Mouse (Mus musculus): ENCODE measurements around the gene Mdga2. TPM values are rescaled to one million over a fixed set of nuclear protein-coding genes. Genes with fewer than 3 reads are reported as not detected.

Mdga2 gene
- polyA plus RNA-seq, 1 experiment from 2014 or later: 0.13 TPM

DNA sequence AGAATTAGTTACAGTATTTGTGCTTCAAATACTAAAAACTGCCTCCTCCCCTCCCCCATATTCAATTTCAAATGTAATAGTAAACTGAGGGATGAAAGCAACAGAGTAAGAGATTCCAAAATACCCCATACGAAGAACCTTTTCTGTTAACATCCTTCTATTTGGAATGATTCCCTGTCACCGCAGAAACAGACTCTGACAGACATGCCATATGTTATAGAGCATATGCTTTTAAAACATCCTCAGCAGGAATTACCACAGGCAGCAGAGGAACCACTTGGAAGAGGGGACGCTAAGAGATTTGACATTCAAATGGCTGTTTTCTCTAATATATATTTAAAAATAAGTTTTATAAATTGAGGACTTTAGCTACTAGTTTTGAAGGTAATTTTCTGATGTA is 333.1 kb downstream of the Mdga2 start:
- H3K9me3 ChIP-seq (replicated peaks): no peaks in the 10 kb centered on the region
- H3K9ac ChIP-seq: no peak overlapping the region
- no peaks in the 10 kb centered on the region for H3K36me3 ChIP-seq
- no peaks in the 10 kb centered on the region for H3K4me1 ChIP-seq (replicated peaks)
- no peak overlapping the region for H3K27ac ChIP-seq (ENCODE audit: poor library complexity, severe bottlenecking)
- no peaks in the 10 kb centered on the region for H3K27me3 ChIP-seq (replicated peaks)
- H3K4me3 ChIP-seq: no peak overlapping the region
- no peak overlapping the region for H3K4me2 ChIP-seq
- WGBS: 79% methylated on average over 3 of the region's 3 CpGs
- no peak for ATAC-seq (ENCODE audit: insufficient number of reproducible peaks, low FRiP score)

DNA sequence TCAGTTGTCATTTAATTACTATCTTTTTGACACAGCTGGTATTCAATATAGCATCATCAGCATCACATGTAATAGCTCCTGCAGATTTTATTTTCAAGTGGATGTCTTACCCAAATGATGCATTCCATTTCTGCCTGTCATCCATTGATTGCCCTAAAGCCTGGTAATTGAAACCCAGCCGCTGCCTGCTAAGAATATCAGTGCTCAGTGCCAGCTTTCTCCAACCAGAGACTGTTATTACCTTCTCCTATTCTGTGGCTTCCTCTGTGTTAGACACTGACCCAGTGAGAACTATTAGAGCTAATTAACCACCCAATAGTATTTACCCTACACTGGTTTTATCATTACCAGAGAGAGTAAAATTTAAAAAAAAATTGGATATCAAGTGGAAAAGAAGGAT is 333.7 kb downstream of the Mdga2 start:
- Histone ChIP-seq H3K36me3 (no peaks in the 10 kb centered on the region), H3K4me2 (no peak overlapping the region), H3K4me1 (replicated peaks) (no peaks in the 10 kb centered on the region), H3K9ac (no peak overlapping the region), H3K4me3 (no peak overlapping the region), H3K27me3 (replicated peaks) (no peaks in the 10 kb centered on the region), H3K27ac (ENCODE audit: poor library complexity, severe bottlenecking) (no peak overlapping the region), H3K9me3 (replicated peaks) (no peaks in the 10 kb centered on the region)
- WGBS: 76% methylated on average over 1 of the region's 1 CpGs
- ATAC-seq (ENCODE audit: insufficient number of reproducible peaks, low FRiP score): no peak

DNA sequence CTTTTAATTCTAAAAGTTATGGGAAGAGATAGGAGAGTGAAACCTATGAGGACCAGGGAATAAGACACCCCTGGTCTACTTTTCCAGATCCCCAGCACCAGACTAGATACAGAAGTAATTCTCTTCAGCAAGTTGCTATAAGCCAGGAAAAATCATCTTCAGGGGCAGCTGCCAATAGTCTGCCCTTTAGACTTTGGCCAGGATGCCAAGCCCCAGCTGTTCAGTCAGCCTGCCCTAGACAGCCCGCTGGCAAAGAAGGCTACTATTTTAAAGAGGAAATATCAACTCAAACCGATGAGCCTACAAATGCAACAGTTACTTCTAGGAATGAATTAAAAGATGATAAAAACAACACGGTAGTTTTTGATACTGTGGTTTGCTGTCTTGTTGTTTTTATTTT is 356.1 kb downstream of the Mdga2 start:
- Histone ChIP-seq H3K4me2 (no peak overlapping the region), H3K4me3 (no peak overlapping the region), H3K4me1 (replicated peaks) (no peaks in the 10 kb centered on the region), H3K27ac (ENCODE audit: poor library complexity, severe bottlenecking) (no peak overlapping the region), H3K27me3 (replicated peaks) (no peaks in the 10 kb centered on the region), H3K36me3 (no peaks in the 10 kb centered on the region), H3K9me3 (replicated peaks) (no peaks in the 10 kb centered on the region), H3K9ac (no peak overlapping the region)
- 69% methylated on average over 3 of the region's 3 CpGs for WGBS
- ATAC-seq (ENCODE audit: insufficient number of reproducible peaks, low FRiP score): no peak

DNA sequence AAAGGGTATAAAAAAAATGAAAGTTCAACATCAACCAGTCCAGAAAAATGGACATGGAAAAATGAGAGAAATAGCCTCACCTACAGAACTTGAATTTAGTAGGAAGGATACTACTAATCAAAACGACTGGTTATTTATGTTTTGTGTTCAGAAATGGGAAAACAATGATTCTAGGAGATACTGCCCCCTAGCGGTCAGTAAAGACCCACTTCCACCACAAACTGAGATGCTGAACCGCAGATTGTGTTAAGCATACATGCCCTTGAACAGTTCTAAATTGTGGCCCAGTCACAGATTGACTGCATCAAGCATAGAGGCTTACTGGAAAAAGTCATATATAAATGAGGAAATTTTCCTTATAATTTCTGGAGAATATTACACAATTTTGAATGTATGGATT is 369.2 kb downstream of the Mdga2 start:
- H3K27ac ChIP-seq (ENCODE audit: poor library complexity, severe bottlenecking): no peak overlapping the region
- ATAC-seq (ENCODE audit: insufficient number of reproducible peaks, low FRiP score): no peak
- H3K36me3 ChIP-seq: no peaks in the 10 kb centered on the region
- no peaks in the 10 kb centered on the region for H3K4me1 ChIP-seq (replicated peaks)
- H3K9me3 ChIP-seq (replicated peaks): no peaks in the 10 kb centered on the region
- H3K4me3 ChIP-seq: no peak overlapping the region
- no peak overlapping the region for H3K9ac ChIP-seq
- no peaks in the 10 kb centered on the region for H3K27me3 ChIP-seq (replicated peaks)
- WGBS: 14% methylated on average over 3 of the region's 3 CpGs
- H3K4me2 ChIP-seq: no peak overlapping the region

DNA sequence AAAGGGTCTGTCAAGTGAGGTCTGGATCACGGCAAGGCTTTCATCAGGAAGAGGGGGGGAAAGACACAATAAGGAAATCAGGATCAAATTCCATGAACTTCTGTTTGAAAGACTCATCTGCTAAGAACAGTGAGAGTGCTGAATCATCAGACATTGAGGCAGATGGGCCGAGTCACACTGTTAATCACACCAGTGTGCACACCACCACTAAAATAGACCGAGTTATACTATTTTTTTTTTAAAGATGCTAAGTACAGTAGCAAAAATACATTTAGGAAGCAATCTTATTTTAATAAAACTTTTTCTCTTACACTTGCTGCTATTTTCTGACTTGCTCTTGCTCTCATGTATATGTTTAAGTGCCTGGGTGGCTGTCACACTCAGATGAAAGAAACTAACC is 382.0 kb downstream of the Mdga2 start:
- 50% methylated on average over 3 of the region's 3 CpGs for WGBS
- no peak overlapping the region for H3K9ac ChIP-seq
- no peaks in the 10 kb centered on the region for H3K36me3 ChIP-seq
- H3K4me3 ChIP-seq: no peak overlapping the region
- no peak overlapping the region for H3K27ac ChIP-seq (ENCODE audit: poor library complexity, severe bottlenecking)
- no peaks in the 10 kb centered on the region for H3K9me3 ChIP-seq (replicated peaks)
- H3K4me1 ChIP-seq (replicated peaks): no peaks in the 10 kb centered on the region
- H3K27me3 ChIP-seq (replicated peaks): no peaks in the 10 kb centered on the region
- no peak overlapping the region for H3K4me2 ChIP-seq
- no peak for ATAC-seq (ENCODE audit: insufficient number of reproducible peaks, low FRiP score)

DNA sequence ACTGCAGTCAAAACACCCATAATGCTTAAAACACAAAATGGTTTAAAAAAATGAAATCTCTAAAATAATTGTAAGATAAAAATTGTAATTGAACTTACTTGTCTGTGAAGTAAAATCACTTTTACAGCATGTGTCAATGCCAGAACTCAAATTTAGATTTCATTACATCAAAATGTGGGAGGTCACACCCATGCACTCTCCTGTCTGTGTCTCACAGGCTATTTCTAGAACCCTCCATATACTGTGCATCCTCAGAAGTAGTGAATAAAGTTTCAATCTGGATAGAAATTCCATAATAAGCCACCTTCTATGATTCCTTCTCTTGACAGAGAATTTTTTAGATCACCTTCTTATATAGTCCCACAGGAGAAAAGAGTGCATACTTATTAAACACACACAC is 466.7 kb downstream of the Mdga2 start:
- H3K27ac ChIP-seq (ENCODE audit: poor library complexity, severe bottlenecking): no peak overlapping the region
- ATAC-seq (ENCODE audit: insufficient number of reproducible peaks, low FRiP score): no peak
- H3K36me3 ChIP-seq: no peaks in the 10 kb centered on the region
- H3K27me3 ChIP-seq (replicated peaks): no peaks in the 10 kb centered on the region
- no peaks in the 10 kb centered on the region for H3K4me1 ChIP-seq (replicated peaks)
- no peak overlapping the region for H3K4me2 ChIP-seq
- H3K4me3 ChIP-seq: no peak overlapping the region
- no peaks in the 10 kb centered on the region for H3K9me3 ChIP-seq (replicated peaks)
- H3K9ac ChIP-seq: no peak overlapping the region

DNA sequence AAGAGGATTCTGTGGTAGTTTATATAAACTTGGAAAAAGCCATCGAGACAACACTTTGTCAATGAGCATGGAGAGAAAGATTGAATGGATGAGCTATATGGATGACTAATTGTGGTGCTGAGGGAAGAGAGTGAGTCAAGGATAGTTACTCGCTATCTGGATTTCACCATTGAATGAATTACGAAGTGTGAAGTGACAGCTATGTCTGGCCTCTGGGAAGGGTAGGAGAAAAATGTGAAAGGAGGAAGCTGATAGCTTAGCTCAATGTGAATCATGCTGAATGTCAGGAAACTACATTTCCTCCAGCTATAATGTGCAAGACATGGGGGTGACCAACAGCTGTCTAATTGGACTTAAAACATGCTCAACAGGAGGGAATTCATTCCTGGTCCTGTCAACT is 487.8 kb downstream of the Mdga2 start:
- Histone ChIP-seq H3K9me3 (replicated peaks) (no peaks in the 10 kb centered on the region), H3K4me2 (no peak overlapping the region), H3K27me3 (replicated peaks) (no peaks in the 10 kb centered on the region), H3K4me1 (replicated peaks) (no peaks in the 10 kb centered on the region), H3K36me3 (no peaks in the 10 kb centered on the region), H3K9ac (no peak overlapping the region), H3K4me3 (no peak overlapping the region), H3K27ac (ENCODE audit: poor library complexity, severe bottlenecking) (no peak overlapping the region)
- no peak for ATAC-seq (ENCODE audit: insufficient number of reproducible peaks, low FRiP score)
- WGBS: 33% methylated on average over 3 of the region's 3 CpGs

DNA sequence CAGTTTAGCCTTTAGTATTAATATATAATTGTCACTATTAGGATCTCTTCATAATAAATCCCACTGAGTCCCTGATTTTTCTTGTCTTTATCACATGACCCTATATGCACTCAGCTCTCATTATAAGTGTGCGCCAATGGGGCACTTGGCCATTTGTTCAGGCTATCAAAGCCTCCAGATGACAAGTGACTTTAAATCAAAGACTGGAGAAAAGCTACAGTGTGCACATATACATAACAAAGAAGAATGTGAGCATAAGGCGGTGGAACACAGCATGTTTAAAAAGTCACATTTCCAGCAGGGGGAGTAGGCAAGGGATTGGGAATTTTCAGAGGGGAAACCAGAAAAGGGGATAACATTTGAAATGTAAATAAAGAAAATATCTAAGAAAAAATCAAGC is 497.9 kb downstream of the Mdga2 start:
- H3K36me3 ChIP-seq: no peaks in the 10 kb centered on the region
- no peak overlapping the region for H3K27ac ChIP-seq (ENCODE audit: poor library complexity, severe bottlenecking)
- no peaks in the 10 kb centered on the region for H3K9me3 ChIP-seq (replicated peaks)
- no peaks in the 10 kb centered on the region for H3K27me3 ChIP-seq (replicated peaks)
- ATAC-seq (ENCODE audit: insufficient number of reproducible peaks, low FRiP score): no peak
- 77% methylated on average over 2 of the region's 2 CpGs for WGBS
- H3K4me2 ChIP-seq: no peak overlapping the region
- no peak overlapping the region for H3K4me3 ChIP-seq
- H3K4me1 ChIP-seq (replicated peaks): no peaks in the 10 kb centered on the region
- H3K9ac ChIP-seq: no peak overlapping the region

DNA sequence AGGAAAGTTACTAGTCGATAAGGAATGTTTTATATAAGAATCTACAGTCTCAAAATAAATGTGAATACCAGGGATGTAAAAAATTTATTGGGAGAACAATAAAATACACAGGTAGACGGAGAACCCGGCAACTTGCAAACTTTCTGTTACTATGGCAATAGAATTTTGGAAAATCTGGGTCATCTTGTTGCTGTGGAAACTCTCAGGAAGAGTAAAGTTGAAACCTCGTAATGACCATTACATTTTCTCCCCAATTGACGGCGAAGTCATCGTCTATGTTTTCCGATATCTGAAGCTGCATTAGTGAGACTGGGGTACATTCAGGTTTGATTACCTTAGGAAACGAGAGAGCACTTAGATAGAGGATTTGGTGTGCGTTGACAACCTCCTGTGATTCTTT is 514.0 kb downstream of the Mdga2 start:
- Histone ChIP-seq H3K27ac (ENCODE audit: poor library complexity, severe bottlenecking) (no peak overlapping the region), H3K9me3 (replicated peaks) (no peaks in the 10 kb centered on the region), H3K9ac (no peak overlapping the region), H3K4me2 (no peak overlapping the region), H3K36me3 (no peaks in the 10 kb centered on the region), H3K4me1 (replicated peaks) (no peaks in the 10 kb centered on the region), H3K4me3 (no peak overlapping the region), H3K27me3 (replicated peaks) (no peaks in the 10 kb centered on the region)
- ATAC-seq (ENCODE audit: insufficient number of reproducible peaks, low FRiP score): no peak
- WGBS: 74% methylated on average over 10 of the region's 10 CpGs

DNA sequence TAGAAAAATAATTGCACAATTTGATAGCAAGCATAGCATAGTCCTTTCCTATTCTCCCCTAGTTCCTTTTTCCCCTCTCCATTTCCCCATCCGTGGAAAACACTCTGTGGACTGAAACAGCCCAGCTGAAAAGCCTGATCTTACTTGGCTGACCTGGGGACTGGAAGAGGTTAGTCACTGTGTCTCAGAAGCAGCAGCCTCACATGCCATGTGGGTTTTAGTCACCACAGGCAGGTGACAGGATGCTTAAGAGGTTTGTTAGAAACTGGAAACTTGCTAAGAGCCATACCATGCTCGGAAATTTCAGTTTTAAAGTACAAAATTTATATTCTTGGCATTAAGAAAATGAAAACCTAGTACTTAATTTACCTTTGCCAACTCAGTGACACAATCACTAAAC is 514.9 kb downstream of the Mdga2 start:
- H3K4me2 ChIP-seq: no peak overlapping the region

DNA sequence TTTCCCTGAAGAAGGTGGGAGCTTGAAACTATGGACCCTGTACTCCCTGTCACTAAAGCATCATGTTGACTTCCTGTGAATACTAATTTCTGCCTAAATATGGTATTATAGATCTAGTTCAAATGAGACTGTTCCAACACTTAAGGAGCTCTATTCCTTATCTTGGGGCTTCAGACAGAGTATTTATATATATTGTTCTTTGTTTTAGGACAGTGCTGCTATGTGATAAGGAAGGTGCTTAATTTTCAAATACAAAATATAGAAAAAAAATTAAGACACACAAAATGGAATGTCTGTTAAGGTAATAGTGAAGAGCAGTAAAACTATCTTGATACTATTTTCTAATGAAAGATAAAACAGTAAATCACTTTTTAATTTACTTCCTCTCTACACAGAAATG is 517.3 kb downstream of the Mdga2 start:
- H3K4me1 ChIP-seq (replicated peaks): no peaks in the 10 kb centered on the region
- no peaks in the 10 kb centered on the region for H3K27me3 ChIP-seq (replicated peaks)
- no peak overlapping the region for H3K9ac ChIP-seq
- no peaks in the 10 kb centered on the region for H3K36me3 ChIP-seq
- H3K4me3 ChIP-seq: no peak overlapping the region
- no peak overlapping the region for H3K4me2 ChIP-seq
- no peak overlapping the region for H3K27ac ChIP-seq (ENCODE audit: poor library complexity, severe bottlenecking)
- no peaks in the 10 kb centered on the region for H3K9me3 ChIP-seq (replicated peaks)
- no peak for ATAC-seq (ENCODE audit: insufficient number of reproducible peaks, low FRiP score)

More for the DNA sequence above, 514.9 kb downstream of the Mdga2 start:
- Histone ChIP-seq H3K27ac (ENCODE audit: poor library complexity, severe bottlenecking) (no peak overlapping the region), H3K4me1 (replicated peaks) (no peaks in the 10 kb centered on the region), H3K9me3 (replicated peaks) (no peaks in the 10 kb centered on the region), H3K27me3 (replicated peaks) (no peaks in the 10 kb centered on the region), H3K36me3 (no peaks in the 10 kb centered on the region), H3K4me3 (no peak overlapping the region), H3K9ac (no peak overlapping the region)
- 23% methylated on average over 2 of the region's 2 CpGs for WGBS
- no peak for ATAC-seq (ENCODE audit: insufficient number of reproducible peaks, low FRiP score)

DNA sequence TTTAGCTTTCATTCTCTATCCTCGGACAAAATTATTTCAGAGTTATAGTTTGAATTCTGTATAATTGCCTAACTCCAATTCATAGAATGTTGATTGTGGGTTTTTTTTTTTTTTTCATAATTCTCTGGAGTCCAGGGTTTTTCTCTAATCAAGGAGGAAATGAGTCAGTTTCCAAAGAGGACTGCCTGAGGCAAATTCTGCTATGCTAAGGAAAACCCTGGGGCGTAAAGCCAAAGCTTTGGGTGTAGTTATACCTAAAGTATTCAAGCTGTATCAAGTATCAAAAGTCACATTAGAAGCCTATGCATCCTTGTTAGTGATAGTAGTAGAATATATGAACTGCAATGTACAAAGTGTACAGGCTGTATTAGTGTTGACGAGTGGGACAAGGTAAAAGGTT is 519.6 kb downstream of the Mdga2 start:
- ATAC-seq (ENCODE audit: insufficient number of reproducible peaks, low FRiP score): no peak
- H3K4me2 ChIP-seq: no peak overlapping the region
- no peak overlapping the region for H3K27ac ChIP-seq (ENCODE audit: poor library complexity, severe bottlenecking)
- no peaks in the 10 kb centered on the region for H3K4me1 ChIP-seq (replicated peaks)
- no peak overlapping the region for H3K4me3 ChIP-seq
- H3K36me3 ChIP-seq: no peaks in the 10 kb centered on the region
- H3K9ac ChIP-seq: no peak overlapping the region
- no peaks in the 10 kb centered on the region for H3K27me3 ChIP-seq (replicated peaks)
- WGBS: 78% methylated on average over 3 of the region's 3 CpGs
- H3K9me3 ChIP-seq (replicated peaks): no peaks in the 10 kb centered on the region
